Mouse (Mus musculus) stomach, postnatal 0 days (tissue): ENCODE data around the gene Rpn1. TPM values are rescaled to one million over a fixed set of nuclear protein-coding genes. Genes with fewer than 3 reads are reported as not detected.

ENCODE experiments used
- ATAC-seq: fragments of 200-750 bp; cut with Nextera tagmentation; 2 replicates; pipeline ENCODE4 v1.8.0; 2017; ENCODE audit not compliant: low FRiP score, low TSS enrichment
- DNase-seq: peaks from one replicate; pipeline ENCODE4 v3.0.0-alpha.2; 2016; ENCODE audit warnings: low spot score
- H3K27ac ChIP-seq: fragments of 300-500 bp; sonication (generic); replicated peaks from 2 replicates; pipeline ENCODE4 v1.5.1; 2014; ENCODE audit warnings: mild to moderate bottlenecking, control low read depth
- H3K27me3 ChIP-seq: fragments of 300-500 bp; sonication (generic); 2 replicates; pipeline ENCODE4 v1.6.1; 2014; ENCODE audit warnings: low read length; ENCODE audit not compliant: control insufficient read depth, insufficient read depth
- H3K36me3 ChIP-seq: fragments of 300-500 bp; sonication (generic); 2 replicates; pipeline ENCODE4 v1.6.1; 2014; ENCODE audit warnings: low read length, mixed read lengths; ENCODE audit not compliant: control insufficient read depth, insufficient read depth
- H3K4me1 ChIP-seq: fragments of 300-500 bp; sonication (generic); replicated peaks from 2 replicates; pipeline ENCODE4 v1.6.1; 2014; ENCODE audit warnings: antibody characterized with exemption; ENCODE audit not compliant: control insufficient read depth, insufficient read depth
- H3K4me2 ChIP-seq: fragments of 300-500 bp; sonication (generic); replicated peaks from 2 replicates; pipeline ENCODE4 v1.6.1; 2014; ENCODE audit warnings: low read depth, mild to moderate bottlenecking, control low read depth, moderate library complexity
- H3K4me3 ChIP-seq: fragments of 300-500 bp; sonication (generic); 2 replicates; pipeline ENCODE4 v1.5.1; 2014; ENCODE audit warnings: low read depth, low read length, control low read depth
- H3K9ac ChIP-seq: fragments of 300-500 bp; sonication (generic); 2 replicates; pipeline ENCODE4 v1.6.1; 2014; ENCODE audit warnings: mild to moderate bottlenecking, low read length, control low read depth, mixed read lengths
- H3K9me3 ChIP-seq: fragments of 300-500 bp; sonication (generic); 2 replicates; pipeline ENCODE4 v1.6.1; 2016; ENCODE audit warnings: low read length; ENCODE audit not compliant: control insufficient read depth
- CTCF ChIP-seq: IDR thresholded peaks from 2 replicates; pipeline ENCODE4 v1.5.1; 2016; ENCODE audit warnings: antibody characterized with exemption, low read depth, mild to moderate bottlenecking, moderate library complexity
- EP300 ChIP-seq: optimal IDR thresholded peaks from 2 replicates; pipeline ENCODE3; 2016; ENCODE audit warnings: antibody characterized with exemption
- WGBS: fragments of 180-500 bp; shearing (Covaris S2); extraction: QIAGEN DNeasy Blood & Tissue Kit; methylation state at CpG from one replicate; pipeline ENCODE4 v1.1.7; 2014; 5-methylcytosine and 5-hydroxymethylcytosine counted together
- polyA plus RNA-seq: library from polyadenylated mRNA; unstranded; fragments of >200 nt; fragmentation: Nextera tagmentation; extraction: Ambion mirVana; gene quantifications from 2 replicates; pipeline ENCODE4 v1.2.1, GENCODE M21; 2015

Gene Rpn1
- polyA plus RNA-seq, 1 experiment from 2014 or later: 266 TPM

DNA sequence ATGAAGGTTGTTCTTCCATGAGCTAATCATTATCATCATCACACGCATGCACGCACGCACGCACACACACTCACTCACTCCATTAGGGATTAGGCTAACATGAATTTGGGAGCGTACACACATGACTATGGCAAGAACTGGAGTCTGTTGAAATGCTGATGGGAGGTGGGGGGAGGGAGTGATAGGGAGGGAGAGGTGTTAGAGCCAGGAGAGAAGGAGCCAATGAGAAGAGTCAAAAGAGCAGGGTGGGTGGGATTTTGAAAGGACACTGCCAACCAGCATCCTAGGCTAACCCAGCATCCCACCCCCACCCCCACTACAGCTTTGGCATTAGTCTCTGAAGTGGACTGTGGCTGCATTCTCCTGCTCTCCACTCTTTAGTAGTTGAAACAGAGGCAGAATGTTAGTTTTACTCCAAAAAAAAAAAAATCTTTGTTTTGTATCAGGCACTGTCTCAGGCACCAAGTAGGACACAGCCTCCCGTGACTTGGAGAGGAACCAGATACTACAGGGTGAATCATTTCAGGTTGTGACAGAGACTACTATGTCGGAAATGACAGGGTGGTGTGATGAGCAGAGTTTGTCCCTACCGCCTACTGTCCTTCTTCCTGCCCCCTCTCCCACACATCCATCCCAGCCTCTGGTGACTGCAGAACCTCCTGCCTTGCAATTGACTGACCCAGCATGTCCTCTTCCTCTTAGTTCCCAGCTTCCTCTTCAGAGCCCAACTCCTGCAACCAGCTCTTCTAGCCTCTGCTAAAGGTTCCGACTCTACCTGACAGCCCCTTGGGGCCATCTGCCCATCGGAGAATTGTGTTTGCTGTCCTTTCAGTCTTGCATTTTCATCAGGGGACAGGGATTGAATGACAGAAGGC is 23.6 kb downstream of the Rpn1 start:
- 76% methylated on average over 10 of the region's 10 CpGs for WGBS
- Histone ChIP-seq H3K27ac (no peak overlapping the region), H3K4me1 (no peaks in the 10 kb centered on the region), H3K4me3 (no peak overlapping the region), H3K4me2 (no peak overlapping the region), H3K9me3 (no peaks in the 10 kb centered on the region), H3K36me3 (peaks cover 6% of the 10 kb centered on the region; the same call in 1 of the 2 replicates), H3K27me3 (no peaks in the 10 kb centered on the region), H3K9ac (no peak overlapping the region)
- DNase-seq: no peak
- no peak for ATAC-seq
- TF ChIP-seq CTCF (no peak), EP300 (no peak)

DNA sequence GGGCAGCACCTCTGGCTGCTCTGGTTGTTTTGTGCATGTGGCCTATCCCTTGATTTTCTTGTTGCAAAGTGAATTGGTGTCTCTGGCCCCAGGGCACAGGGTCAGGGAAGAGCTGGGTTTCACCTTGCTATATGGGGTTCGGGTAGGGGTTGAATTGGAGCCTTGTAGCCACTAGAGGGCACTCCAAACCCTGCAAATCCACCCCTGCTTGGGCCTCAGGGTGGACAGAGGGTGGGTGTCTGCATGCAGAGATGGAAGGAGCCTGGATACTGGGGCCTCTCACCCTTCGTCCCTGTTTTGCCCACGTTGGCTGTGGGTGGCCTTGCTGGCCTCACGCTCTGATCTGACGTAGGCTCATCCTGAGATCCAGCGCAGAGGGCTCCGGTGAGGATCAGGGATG is 28.9 kb downstream of the Rpn1 start:
- no peak for TF ChIP-seq EP300
- peak; percentile 92 for TF ChIP-seq CTCF
- Histone ChIP-seq H3K4me3 (no peak overlapping the region), H3K36me3 (no peaks in the 10 kb centered on the region), H3K9ac (0 out of 2 replicates have a peak overlapping the region, but pooled peaks have one; percentile 18), H3K4me2 (no peak overlapping the region), H3K9me3 (no peaks in the 10 kb centered on the region), H3K27me3 (no peaks in the 10 kb centered on the region), H3K27ac (no peak overlapping the region), H3K4me1 (no peaks in the 10 kb centered on the region)
- DNase-seq (peak; percentile 62), ATAC-seq (peak; percentile 61; the same call in 1 of the 2 replicates)
- 28% methylated on average over 7 of the region's 7 CpGs for WGBS

DNA sequence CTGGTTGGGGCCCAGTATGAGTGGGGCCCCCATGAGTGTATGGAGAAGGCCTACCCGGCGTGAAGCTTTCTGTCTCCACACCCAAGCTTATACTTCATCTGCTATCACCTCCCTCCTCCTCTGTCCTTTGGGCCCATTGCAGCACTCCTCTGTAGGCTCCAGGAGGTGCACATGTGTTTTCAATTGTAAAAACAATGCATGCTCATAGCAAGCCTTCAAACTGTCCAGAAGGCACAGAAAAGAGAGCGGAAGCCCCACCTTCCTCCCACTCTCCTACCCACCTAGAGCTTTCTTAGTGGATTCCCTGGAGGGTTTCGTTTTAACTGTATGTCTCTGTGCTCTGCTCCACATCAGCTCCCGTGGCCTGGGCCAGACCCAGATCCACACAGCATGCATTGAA is 30.1 kb downstream of the Rpn1 start:
- H3K27ac ChIP-seq: no peak overlapping the region

DNA sequence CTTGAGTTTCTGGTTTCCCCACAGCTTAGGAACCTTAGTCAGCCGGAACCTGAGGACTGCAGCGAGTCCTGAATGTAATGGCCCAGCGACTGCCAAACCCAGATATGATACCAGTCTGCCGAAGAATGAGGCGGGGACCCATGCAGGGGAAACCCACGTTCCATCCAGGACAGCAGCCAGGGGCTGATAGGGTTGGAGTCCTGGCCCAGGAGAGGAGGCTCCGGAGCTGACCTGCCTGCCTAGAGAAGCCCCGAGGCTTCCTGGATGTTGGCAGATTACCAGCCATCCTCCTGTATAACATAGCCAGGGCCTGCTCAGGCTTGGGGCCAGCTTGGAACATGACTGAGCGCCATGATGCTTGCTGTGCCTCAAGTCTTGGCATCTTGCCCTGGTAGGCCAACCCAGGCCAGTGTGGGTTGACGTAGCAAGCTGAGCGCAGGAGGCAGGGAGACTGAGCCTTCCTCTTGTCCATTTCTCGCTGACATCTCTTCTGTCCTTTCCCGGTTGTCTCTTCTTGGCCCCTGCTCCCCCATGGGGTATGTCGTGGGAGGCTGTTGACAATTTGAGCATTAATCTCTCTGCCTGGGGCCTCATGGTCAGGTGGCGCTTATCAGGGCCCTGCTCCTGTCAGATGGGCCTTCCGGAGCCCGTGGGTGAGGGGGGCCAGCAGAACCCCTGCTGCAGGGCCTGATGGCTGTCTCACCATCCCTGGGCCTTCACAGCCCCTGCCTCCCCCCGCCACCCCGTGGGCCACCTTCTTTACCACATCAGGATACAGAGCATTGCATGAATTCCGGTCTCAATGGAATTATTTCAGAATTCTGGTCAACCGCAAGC is 32.3 kb downstream of the Rpn1 start:
- H3K4me3 ChIP-seq: no peak overlapping the region
- no peak overlapping the region for H3K4me2 ChIP-seq
- H3K27ac ChIP-seq: no peak overlapping the region
- H3K9ac ChIP-seq: no peak overlapping the region
- no peak for TF ChIP-seq CTCF
- no peak for TF ChIP-seq EP300
- 64% methylated on average over 21 of the region's 21 CpGs for WGBS
- H3K9me3 ChIP-seq: no peaks in the 10 kb centered on the region
- no peak; the same call in 1 of the 2 replicates for ATAC-seq
- H3K27me3 ChIP-seq: no peaks in the 10 kb centered on the region
- no peak for DNase-seq
- no peaks in the 10 kb centered on the region for H3K36me3 ChIP-seq
- no peaks in the 10 kb centered on the region for H3K4me1 ChIP-seq

More for the DNA sequence above, 30.1 kb downstream of the Rpn1 start:
- no peak overlapping the region for H3K4me3 ChIP-seq
- H3K9me3 ChIP-seq: no peaks in the 10 kb centered on the region
- H3K9ac ChIP-seq: no peak overlapping the region
- DNase-seq (no peak), ATAC-seq (no peak)
- 82% methylated on average over 5 of the region's 5 CpGs for WGBS
- H3K27me3 ChIP-seq: no peaks in the 10 kb centered on the region
- H3K4me1 ChIP-seq: no peaks in the 10 kb centered on the region
- H3K4me2 ChIP-seq: no peak overlapping the region
- TF ChIP-seq CTCF (no peak), EP300 (no peak)
- H3K36me3 ChIP-seq: no peaks in the 10 kb centered on the region

DNA sequence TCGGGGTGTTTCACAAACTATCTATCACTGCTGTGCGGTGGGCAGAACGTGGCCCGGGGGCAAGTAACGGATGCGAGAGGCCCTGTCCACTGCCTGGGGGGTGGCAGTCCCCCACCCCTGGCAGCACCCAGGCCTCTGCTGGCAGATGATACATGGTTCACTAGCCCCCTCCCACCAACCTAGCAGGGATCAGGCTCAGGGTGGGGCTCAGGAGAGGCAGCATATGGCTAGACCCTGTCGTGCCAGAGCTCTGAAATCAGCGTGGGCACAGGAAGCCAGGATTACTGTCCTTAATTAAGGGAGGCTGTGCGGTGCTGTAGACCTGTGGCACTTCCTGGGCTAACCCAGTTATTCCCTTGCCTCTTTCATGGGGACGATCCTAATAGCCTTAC is 32.9 kb downstream of the Rpn1 start:
- H3K27me3 ChIP-seq: no peaks in the 10 kb centered on the region
- 84% methylated on average over 10 of the region's 10 CpGs for WGBS
- H3K27ac ChIP-seq: no peak overlapping the region
- DNase-seq (no peak), ATAC-seq (no peak)
- H3K9me3 ChIP-seq: no peaks in the 10 kb centered on the region
- no peak overlapping the region for H3K9ac ChIP-seq
- H3K4me1 ChIP-seq: no peaks in the 10 kb centered on the region
- no peak overlapping the region for H3K4me3 ChIP-seq
- no peak overlapping the region for H3K4me2 ChIP-seq
- TF ChIP-seq EP300 (no peak), CTCF (no peak)
- no peaks in the 10 kb centered on the region for H3K36me3 ChIP-seq
